Mouse (Mus musculus) neutrophil, adult 5-6 weeks (primary cell): ENCODE measurements at regions not wholly inside any gene's neighbourhood (a gene's known extent, or its start where the extent isn't known, plus 50 kb on each side); places are given as distances from the start of the nearest gene placed in this dataset.
"Not testable (repeated sequence)": the region's sequence is repeated elsewhere in the genome, so short reads cannot be mapped to it uniquely, and the experiment has no call there.

Source experiments
- ATAC-seq: fragments of 151-379, 151-347 bp; 2 replicates; pipeline ENCODE4 v1.8.0; 2017; ENCODE audit warnings: mild to moderate bottlenecking, moderate TSS enrichment; ENCODE audit not compliant: insufficient number of reproducible peaks, poor library complexity, low FRiP score, severe bottlenecking; ENCODE audit errors: extremely low read depth

- no peak for ATAC-seq
Observed at GRCm38 (mm10) chr10:57114696-57115271, 371.4 kb upstream of the Hsf2 start.

- ATAC-seq = no peak
Observed at GRCm38 (mm10) chr10:57121514-57121913, 364.7 kb upstream of the Hsf2 start.

- ATAC-seq = no peak
Observed at GRCm38 (mm10) chr10:57127185-57127584, 359.0 kb upstream of the Hsf2 start.

GRCm38 (mm10) chr10:57156426-57156825, 329.8 kb upstream of the Hsf2 start:
- no peak for ATAC-seq

GRCm38 (mm10) chr10:57156912-57157311, 329.3 kb upstream of the Hsf2 start:
- ATAC-seq = no peak

- ATAC-seq = no peak
Observed at GRCm38 (mm10) chr10:57160546-57160945, 325.6 kb upstream of the Hsf2 start.

- no peak for ATAC-seq
Observed at GRCm38 (mm10) chr10:57163359-57163758, 322.8 kb upstream of the Hsf2 start.

- ATAC-seq = no peak
Observed at GRCm38 (mm10) chr10:57183560-57183959, 302.6 kb upstream of the Hsf2 start.

- no peak for ATAC-seq
Observed at GRCm38 (mm10) chr10:57210701-57211100, 275.5 kb upstream of the Hsf2 start.

GRCm38 (mm10) chr10:57231117-57231516, 255.1 kb upstream of the Hsf2 start:
- ATAC-seq = no peak

GRCm38 (mm10) chr10:57281220-57281619, 205.0 kb upstream of the Hsf2 start:
- ATAC-seq = no peak

- no peak for ATAC-seq
Observed at GRCm38 (mm10) chr10:57282896-57283295, 203.3 kb upstream of the Hsf2 start.

- ATAC-seq = no peak
Observed at GRCm38 (mm10) chr10:57291596-57291995, 194.6 kb upstream of the Hsf2 start.

- no peak for ATAC-seq
Observed at GRCm38 (mm10) chr10:57313799-57314198, 172.4 kb upstream of the Hsf2 start.

- ATAC-seq = no peak
Observed at GRCm38 (mm10) chr10:57317067-57317466, 169.1 kb upstream of the Hsf2 start.

GRCm38 (mm10) chr10:57319171-57319570, 167.0 kb upstream of the Hsf2 start:
- no peak for ATAC-seq

GRCm38 (mm10) chr10:57322717-57323424, 163.3 kb upstream of the Hsf2 start:
- ATAC-seq = no peak

- no peak for ATAC-seq
Observed at GRCm38 (mm10) chr10:57324226-57324625, 162.0 kb upstream of the Hsf2 start.

- ATAC-seq = not testable (repeated sequence)
Observed at GRCm38 (mm10) chr10:57362781-57363180, 123.4 kb upstream of the Hsf2 start.
